Mouse (Mus musculus) testis, adult 2 months (tissue): Measurements from ENCODE around the gene Pin1.

ENCODE experiments used
- CTCF ChIP-seq: fragments of 200-500 bp; IDR thresholded peaks from 2 replicates; pipeline ENCODE4 v1.5.1; 2012; ENCODE audit warnings: low read depth, mild to moderate bottlenecking, inconsistent platforms, low read length, moderate library complexity; ENCODE audit not compliant: control insufficient read depth, insufficient read depth, insufficient replicate concordance
- POLR2A ChIP-seq: fragments of 200-500 bp; IDR thresholded peaks from 2 replicates; pipeline ENCODE4 v1.6.1; 2012; ENCODE audit warnings: low read depth, mild to moderate bottlenecking, inconsistent platforms, low read length, moderate library complexity; ENCODE audit not compliant: control insufficient read depth

GRCm38 (mm10) chr9:20689913-20690312 lies 38.0 kb downstream of the Pin1 start:
- TF ChIP-seq POLR2A: no peak
- TF ChIP-seq CTCF: no peak
